Mouse (Mus musculus): ENCODE measurements around the gene Tnnt3. TPM values are rescaled to one million over a fixed set of nuclear protein-coding genes. Genes with fewer than 3 reads are reported as not detected.
A peak's percentile ranks its signal among the peaks of the same experiment; 100 is the strongest.

Tnnt3 gene
- 9.5 and 10.4 TPM in 2 replicates for polyA plus RNA-seq (2016; fragmentation: Nextera tagmentation; extraction: Ambion mirVana)

DNA sequence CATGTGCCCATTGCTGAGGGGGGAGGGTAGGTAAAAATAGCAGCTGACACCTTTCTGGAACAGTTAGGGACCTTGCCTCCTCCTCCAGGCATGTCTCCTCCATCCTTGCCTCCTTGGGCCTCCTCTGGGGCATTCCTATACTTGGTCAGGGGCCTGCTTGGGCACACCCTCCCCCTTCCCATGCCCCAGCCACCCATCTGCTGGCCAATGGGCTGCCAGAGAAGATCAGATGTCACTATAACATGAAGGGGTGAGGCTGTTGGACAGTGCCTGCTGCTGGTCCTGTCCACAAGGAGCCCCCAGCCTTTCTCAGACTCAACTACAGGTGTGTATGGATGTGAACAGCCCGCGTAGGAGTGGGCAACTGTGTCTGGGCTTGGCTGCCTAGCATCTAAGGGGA lies at the start of gene Tnnt3:
TSS of gene Tnnt3 (plus strand) at position 262 of the 400 bp plus-strand sequence.
- H3K27me3 ChIP-seq (ENCODE audit: insufficient read depth, poor library complexity, severe bottlenecking), result no peaks in the 10 kb centered on the region
- no peak within 1 kb of the TSS for H3K4me3 ChIP-seq
- no peak for DNase-seq (ENCODE audit: low spot score)
- H3K36me3 ChIP-seq, result no peaks in the 10 kb centered on the region; the same call in 1 of the 2 replicates
- H3K9me3 ChIP-seq, result no peaks in the 10 kb centered on the region
- WGBS, result 86% methylated on average over 2 of the region's 2 CpGs
- H3K27ac ChIP-seq, result peak within 1 kb of the TSS; percentile 81
- H3K4me1 ChIP-seq, result peaks cover 28% of the 10 kb centered on the region

DNA sequence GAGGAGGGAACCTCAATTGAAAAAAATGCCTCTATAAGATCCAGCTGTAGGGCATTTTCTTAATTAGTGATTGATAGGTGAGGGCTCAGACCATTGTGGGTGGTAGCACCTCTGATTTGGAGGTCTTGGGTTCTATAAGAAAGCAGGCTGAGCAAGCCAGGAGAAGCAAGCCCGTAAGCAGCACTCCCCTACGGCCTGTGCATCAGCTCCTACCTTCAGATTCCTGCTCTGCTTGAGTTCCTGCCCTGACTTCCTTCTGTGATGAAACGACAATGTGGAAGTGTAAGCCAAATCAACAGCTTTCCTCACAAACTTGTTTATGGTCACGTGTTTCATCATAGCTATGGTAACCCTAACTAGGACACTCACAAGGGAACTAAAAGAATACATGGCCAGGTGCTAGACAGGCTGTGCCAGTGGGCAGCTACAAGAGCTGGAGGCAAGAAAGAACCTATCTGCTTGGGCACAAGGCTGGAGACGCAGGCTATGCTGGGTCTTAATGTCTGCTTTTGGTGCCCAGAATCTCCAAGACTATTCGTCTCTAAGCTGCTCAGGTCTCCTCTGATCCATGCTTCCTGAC lies 49.5 kb upstream of the Tnnt3 start:
- 76% methylated on average over 6 of the region's 6 CpGs for WGBS
- Histone ChIP-seq H3K27ac (peak overlapping the region; percentile 75), H3K4me1 (peaks cover 22% of the 10 kb centered on the region)

DNA sequence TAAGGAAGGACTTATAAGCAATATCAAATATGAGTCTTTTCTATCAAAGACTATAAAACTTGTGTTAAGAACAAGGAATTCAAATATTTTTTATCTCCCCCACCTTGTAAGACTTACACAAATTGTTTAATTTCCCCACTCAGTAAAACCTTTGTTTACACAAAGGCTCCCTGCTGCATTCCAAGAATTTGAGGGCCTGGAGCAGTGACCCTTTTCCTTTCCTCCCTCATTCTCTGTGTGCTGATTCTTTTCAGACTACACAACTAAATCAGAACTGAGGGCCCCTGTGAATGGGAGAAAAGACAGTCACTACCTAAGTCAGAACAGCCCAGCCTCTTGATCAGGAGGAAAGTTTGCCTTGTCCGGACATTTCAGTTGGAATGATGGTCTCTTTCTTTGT lies 43.9 kb upstream of the Tnnt3 start:
- DNase-seq (ENCODE audit: low spot score), result no peak
- Histone ChIP-seq H3K9me3 (no peaks in the 10 kb centered on the region), H3K36me3 (no peaks in the 10 kb centered on the region), H3K27me3 (ENCODE audit: insufficient read depth, poor library complexity, severe bottlenecking) (no peaks in the 10 kb centered on the region), H3K4me1 (peaks cover 64% of the 10 kb centered on the region), H3K27ac (peak overlapping the region; percentile 92), H3K4me3 (no peak overlapping the region)
- 39% methylated on average over 1 of the region's 1 CpGs for WGBS

More for the DNA sequence above, 49.5 kb upstream of the Tnnt3 start:
- Histone ChIP-seq H3K27me3 (ENCODE audit: insufficient read depth, poor library complexity, severe bottlenecking) (no peaks in the 10 kb centered on the region), H3K9me3 (no peaks in the 10 kb centered on the region), H3K4me3 (no peak overlapping the region), H3K36me3 (no peaks in the 10 kb centered on the region)
- DNase-seq (ENCODE audit: low spot score), result peak; percentile 65

DNA sequence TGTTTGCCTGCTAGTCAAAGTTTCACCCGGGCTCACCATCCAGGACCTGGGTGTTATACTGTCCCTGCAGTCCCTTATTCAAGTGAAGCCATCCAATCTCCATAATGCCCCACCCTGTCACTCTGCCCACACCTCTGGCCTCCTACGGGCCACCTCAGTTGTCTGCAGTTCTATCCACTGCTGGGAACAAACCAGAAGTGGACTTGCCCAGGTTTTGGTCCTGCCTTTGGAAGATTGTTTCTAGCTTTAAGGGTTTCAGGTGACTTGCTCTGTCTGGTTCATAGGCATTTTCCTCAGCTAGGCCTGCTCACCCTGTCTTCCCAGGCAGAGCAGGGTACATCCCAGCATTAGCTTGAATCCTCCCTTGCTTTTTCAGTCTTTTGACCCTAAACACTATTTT lies 43.4 kb upstream of the Tnnt3 start:
- Histone ChIP-seq H3K27me3 (ENCODE audit: insufficient read depth, poor library complexity, severe bottlenecking) (no peaks in the 10 kb centered on the region), H3K4me1 (peaks cover 69% of the 10 kb centered on the region), H3K27ac (peak overlapping the region; percentile 92)

GRCm38 (mm10) chr7:142456806-142457205 lies 41.8 kb upstream of the Tnnt3 start:
- Histone ChIP-seq H3K27me3 (ENCODE audit: insufficient read depth, poor library complexity, severe bottlenecking) (no peaks in the 10 kb centered on the region), H3K4me1 (peaks cover 83% of the 10 kb centered on the region), H3K9me3 (no peaks in the 10 kb centered on the region), H3K27ac (peak overlapping the region; percentile 92), H3K4me3 (no peak overlapping the region), H3K36me3 (no peaks in the 10 kb centered on the region)
- peak; percentile 83 for DNase-seq (ENCODE audit: low spot score)
- WGBS, result 16% methylated on average over 3 of the region's 3 CpGs

More for the DNA sequence above, 43.4 kb upstream of the Tnnt3 start:
- H3K9me3 ChIP-seq, result no peaks in the 10 kb centered on the region
- WGBS, result 55% methylated on average over 2 of the region's 2 CpGs
- DNase-seq (ENCODE audit: low spot score), result no peak
- H3K4me3 ChIP-seq, result no peak overlapping the region
- H3K36me3 ChIP-seq, result no peaks in the 10 kb centered on the region

DNA sequence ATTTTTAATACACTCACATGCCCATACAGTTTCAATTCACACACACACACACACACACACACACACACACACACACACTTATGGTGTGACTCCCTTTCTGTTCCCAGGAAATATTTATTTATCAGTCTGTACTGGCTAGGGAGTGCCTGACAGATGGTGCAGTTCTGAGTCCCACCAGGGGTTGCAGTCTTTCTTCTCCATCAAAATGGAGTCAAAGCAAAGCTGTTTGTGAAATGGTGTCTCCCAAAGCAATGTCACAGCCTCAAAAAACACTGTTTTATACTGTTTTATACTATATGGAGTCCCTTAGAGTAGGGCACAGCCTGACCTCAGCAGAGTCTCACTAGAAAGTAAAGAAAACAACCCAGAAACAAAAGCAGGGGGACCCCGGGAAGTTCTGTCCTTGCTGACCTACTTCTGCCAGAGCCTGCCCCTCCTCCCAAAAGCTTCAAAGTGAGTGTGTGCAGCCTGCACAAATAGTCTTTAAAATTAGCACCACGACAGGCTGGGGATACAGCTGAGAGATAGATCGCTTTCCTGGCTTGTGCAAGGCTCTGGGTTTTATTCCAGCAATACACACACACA lies 41.3 kb upstream of the Tnnt3 start:
- Histone ChIP-seq H3K4me1 (peaks cover 88% of the 10 kb centered on the region), H3K9me3 (no peaks in the 10 kb centered on the region), H3K27me3 (ENCODE audit: insufficient read depth, poor library complexity, severe bottlenecking) (no peaks in the 10 kb centered on the region), H3K36me3 (no peaks in the 10 kb centered on the region), H3K27ac (peak overlapping the region; percentile 92), H3K4me3 (0 out of 2 replicates have a peak overlapping the region, but pooled peaks have one; percentile 3)
- WGBS, result 18% methylated on average over 3 of the region's 3 CpGs
- DNase-seq (ENCODE audit: low spot score), result peak; percentile 80

DNA sequence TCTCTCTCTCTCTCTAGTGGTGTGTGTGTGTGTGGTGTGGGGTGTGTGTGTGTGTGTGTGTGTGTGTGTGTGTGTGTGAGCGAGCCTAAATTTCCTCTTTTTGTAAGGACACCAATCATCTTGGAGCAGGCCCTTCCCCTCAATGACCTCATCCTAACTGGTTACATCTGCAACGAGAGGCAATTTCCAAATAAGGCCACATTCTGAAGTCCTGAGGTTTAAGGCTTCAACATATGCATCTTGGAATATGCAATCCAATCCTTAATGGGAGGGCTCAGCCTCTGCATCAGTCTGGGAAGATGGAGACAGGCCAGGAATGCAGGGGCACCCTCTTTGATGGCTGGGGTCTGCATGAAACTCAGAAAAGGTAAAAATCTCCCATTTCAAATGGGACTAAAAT lies 40.6 kb upstream of the Tnnt3 start:
- H3K27me3 ChIP-seq (ENCODE audit: insufficient read depth, poor library complexity, severe bottlenecking), result no peaks in the 10 kb centered on the region
- no peaks in the 10 kb centered on the region for H3K9me3 ChIP-seq
- H3K36me3 ChIP-seq, result no peaks in the 10 kb centered on the region
- 13% methylated on average over 2 of the region's 2 CpGs for WGBS
- peak; percentile 85 for DNase-seq (ENCODE audit: low spot score)
- peaks cover 95% of the 10 kb centered on the region for H3K4me1 ChIP-seq
- 0 out of 2 replicates have a peak overlapping the region, but pooled peaks have one; percentile 3 for H3K4me3 ChIP-seq
- H3K27ac ChIP-seq, result peak overlapping the region; percentile 92

DNA sequence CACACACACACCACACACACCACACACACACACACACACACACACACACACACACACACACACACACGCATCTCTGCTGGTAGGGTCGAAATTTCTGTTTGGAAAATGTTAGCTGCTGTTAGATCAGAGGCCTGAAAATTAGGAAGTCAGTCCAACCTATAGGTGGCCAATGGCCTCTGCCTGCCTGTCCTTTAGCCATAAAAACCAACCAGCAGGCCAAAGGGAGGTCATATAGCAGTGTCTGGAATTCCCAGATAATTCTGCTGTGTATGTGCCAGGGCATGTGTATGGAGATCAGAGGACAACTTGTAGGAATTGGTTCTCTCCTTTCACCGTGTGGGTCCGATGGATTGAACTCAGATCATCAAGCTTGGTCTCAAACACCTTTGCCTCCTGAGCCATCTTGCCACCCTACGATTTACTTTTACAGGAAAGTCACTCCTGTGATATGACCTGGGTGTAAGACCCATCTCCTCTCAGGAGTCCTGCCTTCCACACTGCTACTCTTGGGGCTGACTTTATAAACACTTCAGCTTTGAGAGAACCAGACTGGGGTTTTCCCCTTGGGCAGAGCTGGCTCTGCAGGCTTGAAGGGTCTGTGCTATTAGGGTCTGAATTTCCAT lies 39.8 kb upstream of the Tnnt3 start:
- peak overlapping the region; percentile 92 for H3K27ac ChIP-seq
- no peaks in the 10 kb centered on the region for H3K27me3 ChIP-seq (ENCODE audit: insufficient read depth, poor library complexity, severe bottlenecking)
- peak; percentile 71 for DNase-seq (ENCODE audit: low spot score)
- no peaks in the 10 kb centered on the region for H3K9me3 ChIP-seq
- H3K36me3 ChIP-seq, result no peaks in the 10 kb centered on the region
- 50% methylated on average over 5 of the region's 5 CpGs for WGBS
- peaks cover 92% of the 10 kb centered on the region for H3K4me1 ChIP-seq
- no peak overlapping the region for H3K4me3 ChIP-seq

- whole genome bisulfite sequencing, result 3% methylated on average over 2 of the region's 2 CpGs
- Histone ChIP-seq H3K9me3 (no peaks in the 10 kb centered on the region), H3K4me1 (peaks cover 88% of the 10 kb centered on the region), H3K36me3 (no peaks in the 10 kb centered on the region), H3K27ac (peak overlapping the region; percentile 92), H3K4me3 (no peak overlapping the region), H3K27me3 (ENCODE audit: insufficient read depth, poor library complexity, severe bottlenecking) (no peaks in the 10 kb centered on the region)
- peak; percentile 89 for DNase-seq (ENCODE audit: low spot score)
Measured at GRCm38 (mm10) chr7:142459299-142459691, 39.3 kb upstream of the Tnnt3 start.

DNA sequence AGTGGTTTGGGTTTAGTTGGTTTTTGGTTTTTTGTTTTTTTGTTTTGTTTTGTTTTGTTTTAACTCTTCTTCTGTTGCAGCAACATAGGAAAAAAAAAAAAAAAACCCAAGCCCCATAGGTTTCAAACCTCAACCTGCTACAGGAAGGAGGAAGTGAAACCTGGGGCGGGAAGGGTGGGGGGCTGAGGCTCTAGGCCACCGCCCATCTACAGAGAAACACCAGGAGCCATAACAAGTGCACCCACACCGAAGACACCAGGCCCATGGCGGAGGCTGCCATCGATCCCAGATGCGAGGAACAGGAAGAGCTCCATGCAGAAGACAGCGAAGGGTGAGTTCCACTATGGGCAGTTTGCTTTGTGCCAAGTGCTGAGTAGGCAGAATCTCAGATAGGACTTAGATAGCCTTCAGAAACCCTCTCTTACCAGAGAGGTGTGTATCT lies 38.0 kb upstream of the Tnnt3 start, which contains the start of gene Lsp1:
TSS of gene Lsp1 (plus strand) at position 174 of the 442 bp plus-strand sequence.
- WGBS, result 91% methylated on average over 7 of the region's 7 CpGs
- no peak within 1 kb of the TSS for H3K4me3 ChIP-seq
- H3K4me1 ChIP-seq, result peaks cover 75% of the 10 kb centered on the region
- peak within 1 kb of the TSS; percentile 92 for H3K27ac ChIP-seq
- no peaks in the 10 kb centered on the region for H3K9me3 ChIP-seq
- H3K36me3 ChIP-seq, result no peaks in the 10 kb centered on the region
- DNase-seq (ENCODE audit: low spot score), result peak; percentile 71
- no peaks in the 10 kb centered on the region for H3K27me3 ChIP-seq (ENCODE audit: insufficient read depth, poor library complexity, severe bottlenecking)

GRCm38 (mm10) chr7:142461446-142461845 lies 37.2 kb upstream of the Tnnt3 start:
- peaks cover 67% of the 10 kb centered on the region for H3K4me1 ChIP-seq
- H3K27me3 ChIP-seq (ENCODE audit: insufficient read depth, poor library complexity, severe bottlenecking), result no peaks in the 10 kb centered on the region
- WGBS, result 86% methylated on average over 2 of the region's 2 CpGs
- H3K9me3 ChIP-seq, result no peaks in the 10 kb centered on the region
- H3K27ac ChIP-seq, result peak overlapping the region; percentile 84
- H3K4me3 ChIP-seq, result no peak overlapping the region
- H3K36me3 ChIP-seq, result no peaks in the 10 kb centered on the region
- no peak for DNase-seq (ENCODE audit: low spot score)

- 83% methylated on average over 6 of the region's 6 CpGs for WGBS
- H3K4me1 ChIP-seq, result peaks cover 59% of the 10 kb centered on the region
- no peak overlapping the region for H3K4me3 ChIP-seq
- peak overlapping the region; percentile 84 for H3K27ac ChIP-seq
- H3K27me3 ChIP-seq (ENCODE audit: insufficient read depth, poor library complexity, severe bottlenecking), result no peaks in the 10 kb centered on the region
- no peaks in the 10 kb centered on the region for H3K36me3 ChIP-seq
- no peaks in the 10 kb centered on the region for H3K9me3 ChIP-seq
- peak; percentile 71 for DNase-seq (ENCODE audit: low spot score)
Measured at GRCm38 (mm10) chr7:142462190-142462589, 36.4 kb upstream of the Tnnt3 start.

DNA sequence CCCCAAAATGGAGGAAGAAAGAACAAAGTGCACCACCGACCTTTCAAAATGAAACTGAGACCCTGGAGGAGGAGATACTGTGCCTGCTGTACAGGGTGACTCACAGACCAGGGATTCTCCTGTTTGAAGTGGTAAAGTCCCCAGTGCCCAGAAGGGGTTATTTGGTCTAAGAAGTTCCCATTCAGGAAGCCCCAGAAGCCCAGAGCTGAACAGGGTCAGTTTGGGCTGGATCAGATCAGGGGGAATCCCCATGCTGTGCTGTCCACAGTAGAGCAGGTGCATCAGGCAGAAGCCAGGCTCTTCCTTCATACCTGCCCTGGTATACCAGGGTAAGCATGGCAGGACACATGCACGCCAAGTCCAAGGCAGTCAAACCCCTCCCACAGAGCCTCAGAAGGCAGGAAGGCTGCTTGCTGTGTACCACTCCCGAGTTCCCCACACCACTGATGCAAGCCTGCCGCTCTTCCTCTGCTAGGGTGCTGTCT lies 36.0 kb upstream of the Tnnt3 start:
- Histone ChIP-seq H3K9me3 (no peaks in the 10 kb centered on the region), H3K4me3 (no peak overlapping the region), H3K27ac (peak overlapping the region; percentile 84), H3K36me3 (no peaks in the 10 kb centered on the region), H3K4me1 (peaks cover 55% of the 10 kb centered on the region), H3K27me3 (ENCODE audit: insufficient read depth, poor library complexity, severe bottlenecking) (no peaks in the 10 kb centered on the region)
- peak; percentile 71 for DNase-seq (ENCODE audit: low spot score)
- 69% methylated on average over 4 of the region's 4 CpGs for WGBS

Measured in heart, embryonic 10.5 days (tissue).